Mouse (Mus musculus): Measurements from ENCODE around the gene C1rl. TPM values are rescaled to one million over a fixed set of nuclear protein-coding genes. Genes with fewer than 3 reads are reported as not detected.

C1rl gene
- 1.4 and 1.6 TPM in 2 replicates for polyA plus RNA-seq (2015; fragmentation: Nextera tagmentation; extraction: Ambion mirVana)

DNA sequence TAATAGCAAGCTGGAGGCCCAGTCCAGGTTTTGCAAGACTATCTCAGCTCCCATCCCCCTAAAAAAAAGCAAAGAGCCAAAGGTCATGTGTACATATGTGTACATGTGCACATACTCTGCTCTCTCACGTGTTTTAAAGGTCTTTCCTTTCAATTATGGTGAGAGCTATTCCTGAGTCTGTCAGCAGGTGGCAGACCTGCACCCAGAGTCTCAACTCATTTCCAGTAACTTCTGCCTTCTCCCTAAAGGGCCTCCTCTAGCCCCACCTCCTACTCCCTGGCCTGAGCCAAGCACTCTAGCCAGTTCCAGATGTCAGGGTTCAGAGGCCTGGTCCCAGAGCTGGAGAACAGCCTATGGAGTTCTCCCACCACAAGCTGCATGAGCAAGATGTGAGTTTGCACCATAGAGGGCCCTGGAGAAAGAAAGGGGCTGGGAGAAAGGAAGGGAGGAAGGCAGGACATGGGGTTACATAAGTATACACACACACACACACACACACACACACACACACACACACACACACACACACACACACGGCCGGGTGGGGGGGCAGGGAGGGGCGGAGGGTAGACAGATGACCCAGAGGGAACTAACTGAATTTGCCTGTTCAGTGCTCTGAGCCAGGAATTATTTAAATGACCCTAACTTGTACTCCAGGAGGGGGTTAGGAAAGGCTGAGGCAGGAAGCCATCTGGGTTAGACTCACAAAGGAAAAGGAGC, at the start of gene C1rl:
Gene C1rl, plus strand, starts transcription at position 272 of the 720 bp plus-strand sequence.
- TF ChIP-seq CTCF (IDR thresholded peaks at IDR 0.05; ENCODE audit: low read depth) (peak; percentile 89), EP300 (optimal IDR thresholded peaks at IDR 0.05) (no peak)
- H3K4me2 ChIP-seq (replicated peaks; ENCODE audit: low read depth), result no peak within 1 kb of the TSS
- peak within 1 kb of the TSS; percentile 56 for H3K27ac ChIP-seq (replicated peaks)

DNA sequence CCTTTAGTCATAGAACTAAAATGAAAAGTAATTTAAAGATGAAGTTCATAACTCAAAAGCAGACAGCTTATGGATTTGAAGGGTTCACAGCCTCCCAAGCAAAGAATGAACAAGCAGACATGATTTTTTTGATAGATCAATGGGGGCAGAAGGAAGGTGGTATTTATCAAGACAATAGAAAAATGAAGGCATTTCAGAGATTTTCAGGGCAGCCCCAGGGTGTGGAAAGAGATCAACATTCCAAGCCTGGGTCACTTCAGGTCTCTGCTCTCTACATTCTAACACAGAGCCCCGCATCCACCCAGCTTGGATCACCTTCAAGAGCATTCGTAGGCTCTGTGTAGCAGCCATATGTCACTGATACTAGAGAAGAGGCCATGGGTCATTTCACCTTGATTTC, 49.6 kb upstream of the C1rl start:
- no peaks in the 10 kb centered on the region for H3K27me3 ChIP-seq (ENCODE audit: control insufficient read depth, insufficient read depth, low read length)
- ATAC-seq (ENCODE audit: low FRiP score, low TSS enrichment), result no peak
- TF ChIP-seq CTCF (IDR thresholded peaks at IDR 0.05; ENCODE audit: low read depth) (no peak), EP300 (optimal IDR thresholded peaks at IDR 0.05) (no peak)
- H3K9ac ChIP-seq (ENCODE audit: low read length), result no peak overlapping the region
- no peak overlapping the region for H3K4me3 ChIP-seq (ENCODE audit: low read depth, low read length)
- H3K4me1 ChIP-seq (replicated peaks; ENCODE audit: control insufficient read depth, insufficient read depth), result no peaks in the 10 kb centered on the region
- H3K27ac ChIP-seq (replicated peaks), result no peak overlapping the region
- 78% methylated on average over 2 of the region's 2 CpGs for WGBS
- H3K36me3 ChIP-seq (ENCODE audit: control insufficient read depth, insufficient read depth, low read length), result no peaks in the 10 kb centered on the region
- H3K9me3 ChIP-seq (ENCODE audit: control insufficient read depth, low read length), result no peaks in the 10 kb centered on the region
- H3K4me2 ChIP-seq (replicated peaks; ENCODE audit: low read depth), result no peak overlapping the region
- DNase-seq (ENCODE audit: low spot score), result no peak

More for the DNA sequence above, at the start of gene C1rl:
- no peak within 1 kb of the TSS for H3K9ac ChIP-seq (ENCODE audit: low read length)
- no peaks in the 10 kb centered on the region for H3K9me3 ChIP-seq (ENCODE audit: control insufficient read depth, low read length)
- H3K27me3 ChIP-seq (ENCODE audit: control insufficient read depth, insufficient read depth, low read length), result no peaks in the 10 kb centered on the region
- no peak within 1 kb of the TSS for H3K4me3 ChIP-seq (ENCODE audit: low read depth, low read length)
- peak; percentile 96 for ATAC-seq (ENCODE audit: low FRiP score, low TSS enrichment)
- H3K4me1 ChIP-seq (replicated peaks; ENCODE audit: control insufficient read depth, insufficient read depth), result no peaks in the 10 kb centered on the region
- no peaks in the 10 kb centered on the region for H3K36me3 ChIP-seq (ENCODE audit: control insufficient read depth, insufficient read depth, low read length)
- peak; percentile 90 for DNase-seq (ENCODE audit: low spot score)
- 23% methylated on average over 4 of the region's 4 CpGs for WGBS

DNA sequence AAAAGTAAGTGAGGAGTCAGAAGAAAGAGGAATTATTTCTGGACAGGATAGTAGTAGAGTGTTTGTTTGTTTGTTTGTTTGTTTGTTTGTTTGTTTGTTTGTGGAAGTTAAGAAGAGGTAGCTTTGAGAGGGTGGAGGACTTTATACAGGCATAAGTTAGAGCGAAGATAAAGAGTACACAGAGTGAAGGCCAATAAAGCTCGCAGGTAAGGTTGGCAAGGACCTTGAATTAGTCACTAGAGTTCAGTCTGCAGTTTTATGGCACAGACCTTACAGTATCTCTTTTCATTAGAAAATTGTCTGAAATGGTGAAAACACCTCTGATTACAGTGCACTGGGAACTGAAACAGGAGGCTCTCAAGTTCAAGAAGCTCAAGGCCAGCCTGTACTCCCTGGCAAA, 46.9 kb upstream of the C1rl start:
- no peak for ATAC-seq (ENCODE audit: low FRiP score, low TSS enrichment)
- DNase-seq (ENCODE audit: low spot score), result no peak
- Histone ChIP-seq H3K27me3 (ENCODE audit: control insufficient read depth, insufficient read depth, low read length) (no peaks in the 10 kb centered on the region), H3K36me3 (ENCODE audit: control insufficient read depth, insufficient read depth, low read length) (no peaks in the 10 kb centered on the region), H3K4me3 (ENCODE audit: low read depth, low read length) (no peak overlapping the region), H3K4me2 (replicated peaks; ENCODE audit: low read depth) (no peak overlapping the region), H3K27ac (replicated peaks) (no peak overlapping the region), H3K9me3 (ENCODE audit: control insufficient read depth, low read length) (no peaks in the 10 kb centered on the region), H3K4me1 (replicated peaks; ENCODE audit: control insufficient read depth, insufficient read depth) (no peaks in the 10 kb centered on the region), H3K9ac (ENCODE audit: low read length) (no peak overlapping the region)
- no peak for TF ChIP-seq EP300 (optimal IDR thresholded peaks at IDR 0.05)
- TF ChIP-seq CTCF (IDR thresholded peaks at IDR 0.05; ENCODE audit: low read depth), result no peak
- WGBS, result 78% methylated on average over 2 of the region's 2 CpGs

DNA sequence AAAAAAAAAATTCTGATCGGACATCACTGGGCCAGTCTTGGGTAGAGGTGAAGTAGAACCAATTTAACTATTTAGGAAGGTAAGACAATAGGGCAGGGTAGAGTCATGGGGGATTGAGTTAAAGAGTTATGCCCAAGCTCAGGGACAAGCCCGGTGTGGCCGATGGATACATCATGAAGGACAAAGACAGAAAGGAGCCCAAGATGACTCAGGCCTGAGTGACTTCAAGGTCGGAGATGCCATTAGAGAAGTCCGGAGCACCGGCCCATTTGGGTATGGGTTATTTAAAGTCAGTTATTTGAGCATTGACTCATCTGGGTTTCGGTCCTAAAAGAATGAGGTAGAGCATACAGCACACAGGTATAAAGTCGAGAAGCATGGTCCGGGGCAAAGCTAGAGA, 46.5 kb upstream of the C1rl start:
- no peak for ATAC-seq (ENCODE audit: low FRiP score, low TSS enrichment)
- DNase-seq (ENCODE audit: low spot score), result no peak
- H3K4me2 ChIP-seq (replicated peaks; ENCODE audit: low read depth), result no peak overlapping the region
- no peaks in the 10 kb centered on the region for H3K9me3 ChIP-seq (ENCODE audit: control insufficient read depth, low read length)
- no peaks in the 10 kb centered on the region for H3K27me3 ChIP-seq (ENCODE audit: control insufficient read depth, insufficient read depth, low read length)
- TF ChIP-seq EP300 (optimal IDR thresholded peaks at IDR 0.05) (no peak), CTCF (IDR thresholded peaks at IDR 0.05; ENCODE audit: low read depth) (no peak)
- 93% methylated on average over 9 of the region's 9 CpGs for WGBS
- H3K27ac ChIP-seq (replicated peaks), result no peak overlapping the region
- no peaks in the 10 kb centered on the region for H3K4me1 ChIP-seq (replicated peaks; ENCODE audit: control insufficient read depth, insufficient read depth)
- no peak overlapping the region for H3K4me3 ChIP-seq (ENCODE audit: low read depth, low read length)
- no peaks in the 10 kb centered on the region for H3K36me3 ChIP-seq (ENCODE audit: control insufficient read depth, insufficient read depth, low read length)
- no peak overlapping the region for H3K9ac ChIP-seq (ENCODE audit: low read length)

DNA sequence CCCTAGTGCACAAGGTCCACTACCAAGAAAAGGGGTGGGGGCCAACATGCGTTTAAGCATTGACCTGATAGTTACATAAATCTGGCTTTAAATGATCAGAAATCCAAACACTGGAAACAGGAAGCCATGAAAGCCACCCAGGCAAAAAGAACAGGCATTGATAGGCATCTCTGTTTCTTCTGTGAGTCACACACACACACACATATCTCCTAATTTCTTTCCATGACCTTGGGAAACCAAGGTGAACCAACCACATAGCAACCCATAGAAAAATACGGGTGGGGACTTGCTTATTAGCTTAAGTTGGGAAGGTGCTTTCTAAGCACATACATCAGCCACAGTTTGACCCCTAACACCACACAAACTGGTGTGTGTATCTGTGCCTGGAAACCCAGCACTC, 45.6 kb upstream of the C1rl start:
- WGBS, result 64% methylated on average over 2 of the region's 2 CpGs
- H3K9me3 ChIP-seq (ENCODE audit: control insufficient read depth, low read length), result no peaks in the 10 kb centered on the region
- H3K36me3 ChIP-seq (ENCODE audit: control insufficient read depth, insufficient read depth, low read length), result no peaks in the 10 kb centered on the region
- H3K4me3 ChIP-seq (ENCODE audit: low read depth, low read length), result no peak overlapping the region
- H3K27me3 ChIP-seq (ENCODE audit: control insufficient read depth, insufficient read depth, low read length), result no peaks in the 10 kb centered on the region
- TF ChIP-seq CTCF (IDR thresholded peaks at IDR 0.05; ENCODE audit: low read depth) (no peak), EP300 (optimal IDR thresholded peaks at IDR 0.05) (no peak)
- no peak overlapping the region for H3K9ac ChIP-seq (ENCODE audit: low read length)
- no peak for ATAC-seq (ENCODE audit: low FRiP score, low TSS enrichment)
- no peaks in the 10 kb centered on the region for H3K4me1 ChIP-seq (replicated peaks; ENCODE audit: control insufficient read depth, insufficient read depth)
- no peak for DNase-seq (ENCODE audit: low spot score)
- H3K4me2 ChIP-seq (replicated peaks; ENCODE audit: low read depth), result no peak overlapping the region
- H3K27ac ChIP-seq (replicated peaks), result no peak overlapping the region

DNA sequence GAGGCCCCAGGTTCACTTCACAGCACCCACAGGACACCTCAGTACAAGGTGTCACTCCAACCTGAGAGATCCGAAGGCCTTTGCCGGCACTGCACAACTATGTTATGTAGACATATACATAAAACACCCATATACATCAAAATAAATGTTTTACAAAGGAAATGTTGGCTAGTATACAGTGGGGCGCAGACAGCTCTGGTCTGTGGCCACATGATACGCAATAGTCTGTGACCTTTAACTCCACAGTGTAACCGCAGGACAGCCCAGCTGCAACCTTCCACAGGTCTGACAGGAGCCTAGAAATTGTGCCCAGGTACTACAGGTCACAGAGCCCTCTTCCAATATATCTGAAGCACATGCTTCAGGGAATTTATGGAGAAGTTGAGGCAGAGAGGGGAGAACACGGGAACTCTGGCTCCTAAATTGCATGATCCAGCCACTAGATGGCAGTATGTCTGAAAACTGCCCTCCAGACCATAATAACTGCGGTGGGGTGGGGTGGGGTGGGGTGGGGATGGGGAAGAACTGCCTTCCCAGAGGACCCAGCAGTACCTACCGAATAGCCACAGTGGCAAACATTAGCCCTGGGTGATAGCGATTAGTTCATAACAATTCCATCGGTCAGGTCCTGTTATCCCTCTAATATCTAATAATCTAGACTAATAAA, 44.6 kb upstream of the C1rl start:
- H3K4me2 ChIP-seq (replicated peaks; ENCODE audit: low read depth), result no peak overlapping the region
- TF ChIP-seq CTCF (IDR thresholded peaks at IDR 0.05; ENCODE audit: low read depth), result peak; percentile 59
- TF ChIP-seq EP300 (optimal IDR thresholded peaks at IDR 0.05), result no peak
- H3K4me1 ChIP-seq (replicated peaks; ENCODE audit: control insufficient read depth, insufficient read depth), result no peaks in the 10 kb centered on the region
- DNase-seq (ENCODE audit: low spot score), result no peak
- no peaks in the 10 kb centered on the region for H3K9me3 ChIP-seq (ENCODE audit: control insufficient read depth, low read length)
- H3K4me3 ChIP-seq (ENCODE audit: low read depth, low read length), result no peak overlapping the region
- no peak overlapping the region for H3K27ac ChIP-seq (replicated peaks)
- no peaks in the 10 kb centered on the region for H3K27me3 ChIP-seq (ENCODE audit: control insufficient read depth, insufficient read depth, low read length)
- ATAC-seq (ENCODE audit: low FRiP score, low TSS enrichment), result no peak; the same call in 1 of the 2 replicates
- WGBS, result 70% methylated on average over 10 of the region's 10 CpGs
- no peaks in the 10 kb centered on the region for H3K36me3 ChIP-seq (ENCODE audit: control insufficient read depth, insufficient read depth, low read length)
- H3K9ac ChIP-seq (ENCODE audit: low read length), result no peak overlapping the region
